Mouse (Mus musculus): ENCODE data around the gene Ptgfrn.

The Ptgfrn gene

GRCm38 (mm10) chr3:101011203-101011600 lies 98.9 kb downstream of the Ptgfrn start:
- in situ Hi-C loops (cut with MboI; ENCODE audit: unreplicated experiment in 2 of 2): no loop called here

GRCm38 (mm10) chr3:101010589-101011202 lies 99.4 kb downstream of the Ptgfrn start:
- in situ Hi-C loops (cut with MboI; ENCODE audit: unreplicated experiment in 2 of 2): no loop called here

- in situ Hi-C loops (cut with MboI; ENCODE audit: unreplicated experiment in 2 of 2): no loop called here
Observed at GRCm38 (mm10) chr3:101007112-101007782, 102.8 kb downstream of the Ptgfrn start.

- in situ Hi-C loops (cut with MboI; ENCODE audit: unreplicated experiment in 2 of 2): no loop called here
Observed at GRCm38 (mm10) chr3:101005392-101005791, 104.7 kb downstream of the Ptgfrn start.

- in situ Hi-C loops (cut with MboI; ENCODE audit: unreplicated experiment in 2 of 2): no loop called here
Observed at GRCm38 (mm10) chr3:101003575-101004356, 106.3 kb downstream of the Ptgfrn start.

- in situ Hi-C loops (cut with MboI; ENCODE audit: unreplicated experiment in 2 of 2): loop anchor here in 1 of 2 experiments (10.0 kb wide), 1 partner anchor 225 kb away; no protein-coding TSS in a partner anchor
Observed at GRCm38 (mm10) chr3:100999732-101000131, 110.3 kb downstream of the Ptgfrn start.

GRCm38 (mm10) chr3:100998904-100999340 lies 111.2 kb downstream of the Ptgfrn start:
- in situ Hi-C loops (cut with MboI; ENCODE audit: unreplicated experiment in 2 of 2): loop anchor here in 1 of 2 experiments (10.0 kb wide), 1 partner anchor 226 kb away; no protein-coding TSS in a partner anchor

DNA sequence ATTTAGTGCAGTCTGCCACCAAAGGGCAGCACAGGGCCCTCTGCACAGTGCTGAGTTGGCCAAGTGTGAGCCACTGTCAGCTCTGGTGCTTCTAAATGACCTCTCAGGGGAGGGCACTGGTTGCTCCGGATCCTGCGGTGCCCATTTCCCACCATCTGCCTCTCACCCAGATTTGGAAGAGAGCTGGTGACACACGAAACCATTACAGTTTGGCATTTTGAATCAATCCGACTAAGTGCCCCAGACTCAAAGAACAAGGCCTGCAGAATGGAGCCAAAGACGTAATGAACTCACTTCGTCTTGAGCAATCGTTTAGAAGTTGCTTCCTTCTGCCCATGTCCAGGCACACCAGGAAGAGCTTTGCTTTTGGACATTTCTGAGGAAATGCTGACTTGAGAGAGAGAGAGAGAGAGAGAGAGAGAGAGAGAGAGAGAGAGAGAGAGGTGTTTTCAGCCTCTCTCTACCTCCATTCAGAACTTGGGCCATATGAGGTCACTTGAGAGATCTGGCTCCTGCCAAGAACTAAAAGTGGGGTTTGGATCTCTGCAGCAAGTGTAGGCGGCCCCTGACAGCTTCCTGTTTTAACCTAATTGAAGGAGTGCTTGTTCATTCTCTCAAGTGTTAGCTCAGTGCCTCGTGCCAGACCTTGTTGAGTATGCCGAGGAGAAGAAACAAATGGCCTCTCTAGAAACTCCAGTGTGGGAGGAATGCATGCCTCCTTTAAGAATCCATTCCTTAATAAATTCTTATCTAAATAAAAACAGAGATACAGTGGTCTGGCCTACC lies 112.1 kb downstream of the Ptgfrn start:
- in situ Hi-C loops (cut with MboI; ENCODE audit: unreplicated experiment in 2 of 2): loop anchor here in 1 of 2 experiments (10.0 kb wide), 1 partner anchor 227 kb away; no protein-coding TSS in a partner anchor

GRCm38 (mm10) chr3:100994252-100994651 lies 115.8 kb downstream of the Ptgfrn start:
- in situ Hi-C loops (cut with MboI; ENCODE audit: unreplicated experiment in 2 of 2): loop anchor here in 1 of 2 experiments (10.0 kb wide), 1 partner anchor 231 kb away; no protein-coding TSS in a partner anchor

- in situ Hi-C loops (cut with MboI; ENCODE audit: unreplicated experiment in 2 of 2): loop anchor here in 1 of 2 experiments (10.0 kb wide), 1 partner anchor 231 kb away; no protein-coding TSS in a partner anchor
Observed at GRCm38 (mm10) chr3:100993718-100994117, 116.4 kb downstream of the Ptgfrn start.

DNA sequence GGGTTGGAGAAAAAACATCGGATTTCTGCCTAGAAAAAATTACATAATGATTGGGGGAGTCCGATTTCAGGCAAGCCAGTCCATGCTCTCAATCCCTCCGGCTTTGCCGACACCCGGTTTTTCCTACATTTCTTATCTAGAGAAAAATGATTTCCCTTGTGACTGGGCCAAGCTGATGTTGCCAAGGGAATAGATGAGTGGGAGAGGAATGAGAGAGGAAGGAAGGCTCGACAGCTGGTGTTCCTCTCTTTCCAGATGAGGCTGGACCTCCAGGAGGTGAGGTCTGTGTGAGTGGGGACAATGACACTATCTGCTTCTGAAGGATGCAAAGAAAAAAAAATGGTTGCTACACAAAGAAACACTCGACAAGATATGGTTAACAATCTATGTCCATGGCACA lies 116.9 kb downstream of the Ptgfrn start:
- in situ Hi-C loops (cut with MboI; ENCODE audit: unreplicated experiment in 2 of 2): loop anchor here in 1 of 2 experiments (10.0 kb wide), 1 partner anchor 232 kb away; no protein-coding TSS in a partner anchor
